Mouse (Mus musculus) gastrocnemius, postnatal 4 days (tissue): ENCODE measurements around the gene Musk. TPM values are rescaled to one million over a fixed set of nuclear protein-coding genes. Genes with fewer than 3 reads are reported as not detected.

Source experiments
- DNase-seq, 2 experiments: peaks; one replicate each; pipeline ENCODE4 v3.0.0; 2021 to 2022; ENCODE audit warnings: low spot score in 2 of 2, mixed read lengths in 2 of 2
- total RNA-seq, 2 experiments: library from RNA; stranded (reverse); gene quantifications; 2 replicates each; pipeline ENCODE4 v1.2.3; 2021

Gene Musk
- total RNA-seq, 2 experiments from 2014 or later = 32.5 to 33.5 TPM

GRCm38 (mm10) chr4:58314942-58315508, 29.3 kb downstream of the Musk start:
- no peak for DNase-seq

GRCm38 (mm10) chr4:58317536-58317935, 31.8 kb downstream of the Musk start:
- no peak for DNase-seq

- no peak for DNase-seq
Measured at GRCm38 (mm10) chr4:58320293-58320692, 34.5 kb downstream of the Musk start.

- no peak for DNase-seq
Measured at GRCm38 (mm10) chr4:58326746-58327145, 41.0 kb downstream of the Musk start.

GRCm38 (mm10) chr4:58328231-58328630, 42.5 kb downstream of the Musk start:
- no peak for DNase-seq

GRCm38 (mm10) chr4:58330016-58330415, 44.3 kb downstream of the Musk start:
- DNase-seq = no peak

GRCm38 (mm10) chr4:58330864-58331638, 45.3 kb downstream of the Musk start:
- no peak for DNase-seq

GRCm38 (mm10) chr4:58332394-58332793, 46.6 kb downstream of the Musk start:
- no peak for DNase-seq

- no peak for DNase-seq
Measured at GRCm38 (mm10) chr4:58336227-58336626, 50.5 kb downstream of the Musk start.

- DNase-seq = no peak
Measured at GRCm38 (mm10) chr4:58339226-58339625, 53.5 kb downstream of the Musk start.

GRCm38 (mm10) chr4:58350206-58350605, 64.4 kb downstream of the Musk start:
- DNase-seq = no peak

GRCm38 (mm10) chr4:58351165-58351564, 65.4 kb downstream of the Musk start:
- DNase-seq = no peak

- DNase-seq = no peak
Measured at GRCm38 (mm10) chr4:58351590-58351989, 65.8 kb downstream of the Musk start.

- no peak for DNase-seq
Measured at GRCm38 (mm10) chr4:58358996-58359395, 73.2 kb downstream of the Musk start.

- DNase-seq = no peak
Measured at GRCm38 (mm10) chr4:58365321-58365720, 79.6 kb downstream of the Musk start.

GRCm38 (mm10) chr4:58371106-58371505, 85.3 kb downstream of the Musk start:
- DNase-seq = no peak

GRCm38 (mm10) chr4:58373599-58373998, 87.8 kb downstream of the Musk start:
- peak in 1 of 2 experiments; percentile 13 for DNase-seq

- peak; percentile 32 to 50 for DNase-seq
Measured at GRCm38 (mm10) chr4:58374141-58374870, 88.5 kb downstream of the Musk start.

GRCm38 (mm10) chr4:58379186-58379585, 93.4 kb downstream of the Musk start:
- no peak for DNase-seq

GRCm38 (mm10) chr4:58400861-58401341, 115.1 kb downstream of the Musk start:
- DNase-seq = peak; percentile 38 to 53

GRCm38 (mm10) chr4:58401973-58402501, 116.3 kb downstream of the Musk start:
- DNase-seq = no peak
